Mouse (Mus musculus): ENCODE results near the gene Rpl27.

GRCm38 (mm10) chr11:101433396-101433795 is 8.7 kb upstream of the Rpl27 start:
- no peak for TF ChIP-seq CTCF (IDR thresholded peaks at IDR 0.05 in 2 of 3, conservative IDR thresholded peaks at IDR 0.05 in 1 of 3; ENCODE audit: control insufficient read depth in 1 of 3, insufficient read depth in 1 of 3, low read depth in 2 of 3, low read length in 3 of 3, poor library complexity in 1 of 3, severe bottlenecking in 1 of 3)
- TF ChIP-seq CHD2 (IDR thresholded peaks at IDR 0.05; ENCODE audit: low read length): no peak

Measured in MEL (cell line).